Mouse (Mus musculus) brain, embryonic 14.5 days (tissue): ENCODE measurements around the gene Inafm1. TPM values are rescaled to one million over a fixed set of nuclear protein-coding genes. Genes with fewer than 3 reads are reported as not detected.
A peak's percentile ranks its signal among the peaks of the same experiment; 100 is the strongest.

Source experiments
- DNase-seq: peaks from one replicate; pipeline ENCODE4 v3.0.0-alpha.2; 2011; ENCODE audit warnings: low read depth
- CTCF ChIP-seq: fragments of 200-500 bp; IDR thresholded peaks from 2 replicates; pipeline ENCODE4 v1.5.1; 2012; ENCODE audit warnings: inconsistent platforms, mild to moderate bottlenecking, moderate library complexity, borderline replicate concordance; ENCODE audit not compliant: insufficient read depth, insufficient read length; ENCODE audit errors: extremely low read depth
- POLR2A ChIP-seq: fragments of 200-500 bp; IDR thresholded peaks from 2 replicates; pipeline ENCODE4 v1.6.1; 2012; ENCODE audit warnings: mild to moderate bottlenecking, inconsistent platforms, borderline replicate concordance; ENCODE audit not compliant: poor library complexity, insufficient read depth, insufficient read length, severe bottlenecking; ENCODE audit errors: extremely low read depth
- polyA plus RNA-seq: library from polyadenylated mRNA; depleted of rRNA; stranded (reverse); fragments of >200 nt; gene quantifications from 2 replicates; pipeline ENCODE4 v1.2.3, GENCODE M21; 2012

Gene Inafm1
- polyA plus RNA-seq, 1 experiment = 50.1 TPM

DNA sequence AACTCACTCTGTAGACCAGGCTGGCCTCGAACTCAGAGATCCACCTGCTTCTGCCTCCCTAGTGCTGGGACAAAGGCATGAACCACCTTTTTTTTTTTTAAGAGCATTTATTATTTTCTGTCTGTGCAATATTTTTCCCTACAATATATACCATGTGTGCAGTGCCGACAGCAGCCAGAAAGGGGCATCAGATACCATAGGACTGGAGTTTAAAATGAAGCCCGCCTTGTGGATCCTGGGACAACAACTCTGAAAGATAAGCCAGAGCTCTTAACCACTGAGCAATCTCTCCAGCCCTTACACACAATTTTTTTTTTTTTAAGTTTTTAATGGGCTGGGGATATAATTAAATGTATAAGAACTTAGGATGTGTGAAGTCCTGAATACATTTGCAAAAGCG, 20.9 kb upstream of the Inafm1 start:
- TF ChIP-seq POLR2A (no peak), CTCF (peak; percentile 46; the same call in 1 of the 2 replicates)
- DNase-seq = peak; percentile 72

DNA sequence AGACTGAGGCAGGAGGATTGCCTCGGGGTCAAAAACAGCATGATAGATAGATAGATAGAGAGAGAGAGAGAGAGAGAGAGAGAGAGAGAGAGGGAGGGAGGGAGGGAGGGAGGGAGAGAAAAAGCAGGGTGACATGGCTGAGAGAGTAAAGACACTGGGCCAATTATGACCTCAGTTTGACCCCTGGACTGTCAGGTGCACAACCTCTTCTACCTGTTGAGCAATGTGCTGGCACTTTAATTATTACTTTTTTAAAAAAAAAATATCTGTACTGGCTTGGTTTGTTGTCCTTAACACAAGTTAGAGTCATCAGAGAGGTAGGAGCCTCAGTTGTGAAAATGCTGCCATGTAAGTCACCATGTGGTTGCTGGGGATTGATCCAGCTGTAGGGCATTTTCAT, 14.4 kb upstream of the Inafm1 start:
- no peak for DNase-seq
- no peak for TF ChIP-seq POLR2A

DNA sequence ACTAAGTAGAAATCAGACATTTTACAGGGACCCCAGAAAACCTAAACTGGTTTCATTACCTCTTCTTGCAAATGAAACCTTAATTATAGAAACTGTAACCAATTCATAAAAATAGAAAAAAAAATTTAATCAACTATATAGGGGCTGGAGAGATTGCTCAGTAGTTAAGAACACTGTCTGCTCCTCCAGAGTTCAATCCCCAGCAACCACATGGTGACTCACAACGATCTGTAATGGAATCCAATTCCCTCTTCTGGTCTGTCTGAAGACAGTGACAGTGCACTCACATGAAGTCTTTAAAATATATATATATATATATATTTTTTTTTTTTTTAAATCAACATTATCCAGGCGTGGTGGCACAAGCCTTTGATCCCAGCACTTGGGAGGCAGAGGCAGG, 13.6 kb upstream of the Inafm1 start:
- TF ChIP-seq CTCF = no peak
- no peak for TF ChIP-seq POLR2A
- DNase-seq = no peak

DNA sequence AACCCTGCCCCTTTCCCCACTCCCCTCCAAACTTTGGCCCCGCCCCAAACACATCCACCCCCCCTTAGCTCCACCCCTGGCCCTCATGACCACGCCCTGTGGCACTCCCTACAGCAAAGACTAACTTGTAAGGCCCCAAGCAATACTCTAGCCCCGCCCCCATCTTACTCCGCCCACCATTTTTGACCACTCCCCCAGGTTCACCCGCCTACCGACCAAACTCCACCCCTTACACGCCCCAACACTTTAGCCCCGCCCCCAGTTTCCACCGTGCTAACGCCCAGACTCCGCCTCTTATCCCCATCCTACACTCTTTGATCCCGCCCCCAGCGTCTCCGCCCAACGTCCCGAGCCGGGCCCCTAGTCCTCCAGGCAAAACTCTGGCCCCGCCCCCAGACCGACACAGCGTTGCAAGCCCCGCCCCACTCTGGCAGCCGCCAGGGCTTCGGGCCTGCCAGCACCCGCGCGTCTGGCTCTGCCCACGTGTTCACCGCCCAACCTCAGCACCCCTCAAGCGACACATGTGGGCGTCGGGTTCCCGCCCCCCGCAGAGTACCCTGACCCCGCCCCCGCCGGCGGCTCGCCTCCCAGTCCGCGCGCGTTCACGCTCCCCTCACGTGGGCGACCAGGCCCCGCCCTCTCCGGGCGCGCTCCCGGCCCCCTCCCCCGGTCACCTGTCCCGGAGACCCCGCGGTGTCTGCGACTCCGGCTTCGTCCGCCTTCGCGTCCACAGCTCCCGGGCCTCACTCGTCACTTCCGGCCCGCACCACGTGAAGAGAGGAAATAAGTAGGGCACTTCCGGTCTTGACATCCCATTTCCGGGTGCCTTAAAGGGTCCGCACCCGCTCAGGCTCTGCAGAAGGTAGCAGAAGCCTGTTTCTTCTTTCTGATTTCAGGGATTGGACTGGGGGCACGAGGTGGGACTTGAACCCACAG, 12.9 kb upstream of the Inafm1 start, which contains the start of gene Ccdc9:
Ccdc9 (minus strand) TSS at position 770 of the 936 bp plus-strand sequence.
- DNase-seq = peak; percentile 99

DNA sequence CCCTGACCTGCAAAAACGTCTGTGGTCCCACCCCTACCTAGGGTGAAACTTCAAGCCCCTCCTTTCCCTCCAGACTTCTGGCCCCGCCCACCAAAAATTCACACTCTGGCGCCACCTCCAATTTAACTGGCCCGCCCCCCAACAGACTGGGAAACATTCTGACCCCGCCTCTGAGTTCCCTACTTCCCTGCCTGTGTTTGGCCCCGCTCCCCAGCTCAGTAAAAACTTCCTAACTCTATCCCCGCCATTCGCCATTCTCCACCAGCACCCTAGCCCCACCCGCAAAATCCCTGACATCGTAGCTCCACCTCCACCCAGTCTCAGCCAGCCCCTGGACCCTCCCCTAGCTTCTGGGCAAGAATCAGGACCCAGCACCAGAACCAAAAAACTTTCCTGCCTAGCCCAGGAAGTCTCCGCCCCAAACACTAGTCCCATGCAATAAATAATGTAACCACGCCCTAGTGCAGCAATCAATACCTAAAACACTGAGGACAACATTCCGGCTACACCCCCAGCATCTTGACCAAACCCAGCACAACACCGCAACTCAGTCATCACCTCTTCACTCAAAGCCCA, 12.1 kb upstream of the Inafm1 start:
- peak; percentile 41 for DNase-seq

More for the DNA sequence above, 12.9 kb upstream of the Inafm1 start, which contains the start of gene Ccdc9:
- TF ChIP-seq POLR2A = no peak
- no peak for TF ChIP-seq CTCF

DNA sequence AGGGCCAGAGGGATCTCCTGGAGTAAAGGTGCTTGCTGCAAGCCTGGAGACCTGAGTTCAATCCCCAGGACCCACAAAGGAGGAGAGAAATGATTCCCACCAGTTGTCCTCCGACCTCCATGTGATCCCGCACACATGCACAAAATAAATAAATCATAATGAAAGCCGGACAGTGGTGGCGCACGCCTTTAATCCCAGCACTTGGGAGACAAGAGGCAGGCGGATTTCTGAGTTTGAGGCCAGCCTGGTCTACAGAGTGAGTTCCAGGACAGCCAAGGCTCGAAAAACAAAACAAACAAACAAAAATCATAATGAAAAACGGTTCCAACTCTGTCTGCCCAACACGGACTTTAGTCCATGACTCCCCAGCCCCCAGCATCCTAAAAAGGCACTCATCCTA, 11.5 kb upstream of the Inafm1 start:
- TF ChIP-seq POLR2A (no peak), CTCF (no peak)
- no peak for DNase-seq

More for the DNA sequence above, 12.1 kb upstream of the Inafm1 start:
- TF ChIP-seq POLR2A = no peak
- no peak for TF ChIP-seq CTCF

DNA sequence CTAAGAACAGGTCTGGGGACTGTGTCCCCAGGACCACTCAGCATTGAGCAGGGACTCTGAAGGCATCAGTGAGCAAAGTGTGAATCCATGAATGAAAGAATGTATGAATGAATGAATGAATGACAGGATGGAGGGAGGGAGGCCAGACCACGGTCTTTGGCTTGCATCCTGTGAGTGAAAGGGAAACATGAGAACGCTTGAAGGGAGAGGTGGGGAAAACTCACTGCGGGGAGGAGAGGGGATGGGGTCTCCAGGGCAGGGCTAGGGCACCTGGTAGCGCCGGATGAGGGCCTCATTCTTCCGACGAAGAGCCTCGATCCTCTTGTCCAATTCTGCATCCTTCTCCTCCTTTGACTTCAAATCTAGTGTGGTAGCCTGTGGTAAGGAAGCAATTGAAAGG, 10.6 kb upstream of the Inafm1 start:
- TF ChIP-seq POLR2A = no peak
- no peak for TF ChIP-seq CTCF
- no peak for DNase-seq

DNA sequence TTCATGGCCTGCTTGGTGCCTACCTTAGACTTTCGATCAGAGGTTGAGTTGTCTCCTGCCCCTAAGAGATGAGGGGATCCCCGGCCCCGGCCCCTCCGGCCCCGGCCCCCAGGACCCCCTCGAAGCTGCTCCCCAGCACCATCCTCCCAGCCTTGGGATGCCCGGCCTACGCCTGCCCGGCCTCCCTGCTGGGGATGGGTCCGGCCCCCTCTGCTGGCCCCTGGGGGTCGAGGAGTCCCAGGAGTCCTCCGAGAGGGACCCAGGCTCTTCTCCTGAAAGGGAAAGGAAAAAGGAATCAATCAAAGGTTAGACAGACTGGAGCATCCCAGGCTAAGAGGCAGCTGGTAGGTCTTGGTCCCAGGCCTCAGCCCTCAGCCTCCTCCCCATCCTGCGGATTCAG, 8.9 kb upstream of the Inafm1 start:
- DNase-seq = no peak
- no peak for TF ChIP-seq CTCF
- no peak for TF ChIP-seq POLR2A

DNA sequence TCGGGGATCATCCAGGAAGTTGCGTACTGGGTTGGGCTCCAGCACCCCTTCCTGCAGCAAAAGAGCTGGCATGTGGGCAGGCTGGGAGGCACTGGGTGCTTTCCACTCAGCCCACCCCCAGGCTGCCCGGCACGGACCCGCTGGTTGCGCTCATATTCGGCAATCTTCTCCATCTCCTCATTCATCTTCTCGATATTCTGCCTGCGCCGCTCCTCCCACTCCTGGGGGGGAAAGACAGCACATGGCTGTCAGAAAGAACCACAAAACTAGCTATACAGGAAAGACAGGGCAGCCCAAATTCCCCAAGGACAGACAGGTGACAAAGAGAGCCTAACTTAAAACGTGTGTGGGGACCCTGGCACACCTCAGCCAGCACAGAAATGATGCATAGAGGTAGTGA, 7.3 kb upstream of the Inafm1 start:
- no peak for DNase-seq
- TF ChIP-seq CTCF = no peak
- TF ChIP-seq POLR2A = no peak

DNA sequence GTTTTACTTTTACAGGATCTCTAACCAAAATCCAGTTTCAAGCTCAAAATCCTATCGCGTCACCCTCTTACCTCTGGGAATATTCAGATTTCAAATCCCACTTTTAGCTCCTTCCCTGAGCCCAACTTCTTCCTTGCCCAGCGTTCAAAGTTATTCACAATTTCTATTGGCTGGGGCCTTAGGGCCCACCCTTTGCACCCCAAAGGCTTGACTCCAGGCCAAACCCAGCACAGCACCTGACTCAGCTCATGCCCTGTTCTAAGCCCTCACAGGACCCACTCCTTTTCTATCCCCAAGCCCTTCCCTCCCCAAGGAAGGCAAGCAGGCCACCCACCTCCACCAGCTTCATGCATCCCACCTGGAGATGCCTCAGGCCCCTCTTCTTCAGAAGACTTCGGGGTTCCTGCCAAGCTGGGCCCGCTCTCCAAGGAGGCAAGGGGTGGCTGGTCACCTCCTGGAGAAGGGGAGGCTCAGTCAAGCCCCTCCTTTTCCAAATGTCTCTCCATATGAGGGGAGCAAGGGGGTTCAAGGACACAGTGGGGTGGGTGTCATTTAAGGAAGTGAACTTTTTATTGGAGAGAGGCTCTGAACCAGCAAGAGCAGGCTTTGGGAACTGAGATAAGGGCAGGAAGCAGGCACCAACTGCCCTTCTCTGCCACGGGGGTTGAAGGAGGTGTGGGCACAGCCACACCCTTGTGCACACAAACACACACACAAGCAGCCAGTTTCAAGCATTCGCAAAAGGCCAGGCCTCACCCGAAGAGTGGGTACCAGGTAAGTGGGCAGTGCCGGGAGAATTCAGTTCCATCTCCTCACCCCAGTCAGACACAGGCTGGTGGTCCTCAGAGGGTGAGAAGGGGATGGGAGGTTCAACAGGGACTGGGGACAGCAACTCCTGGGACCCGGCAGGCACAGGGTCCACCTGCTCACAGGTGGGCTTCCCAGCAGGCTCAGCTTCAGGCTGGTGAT, 1.8 kb upstream of the Inafm1 start:
- DNase-seq = no peak
- TF ChIP-seq CTCF (no peak), POLR2A (no peak)

DNA sequence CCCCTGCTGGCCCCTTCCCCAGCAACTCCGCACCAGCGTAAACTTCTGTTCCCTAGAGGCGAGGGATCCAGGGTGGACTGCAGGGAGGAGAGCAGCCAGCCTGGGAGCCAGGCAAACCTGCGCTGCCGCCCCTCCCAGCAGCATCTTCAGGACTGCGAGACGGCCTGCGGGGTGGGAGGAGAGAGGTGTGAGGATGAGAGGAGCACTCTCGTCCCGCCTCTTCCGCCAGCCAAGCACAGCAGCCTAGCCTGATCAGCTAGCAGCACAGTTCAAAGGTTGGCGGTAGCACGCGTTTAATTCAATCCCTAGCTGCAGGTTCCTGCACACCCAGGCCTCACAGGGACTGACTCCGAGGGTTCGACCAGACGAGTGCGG, 336 bp upstream of the Inafm1 start:
- TF ChIP-seq CTCF = no peak
- TF ChIP-seq POLR2A = no peak
- peak; percentile 87 for DNase-seq

DNA sequence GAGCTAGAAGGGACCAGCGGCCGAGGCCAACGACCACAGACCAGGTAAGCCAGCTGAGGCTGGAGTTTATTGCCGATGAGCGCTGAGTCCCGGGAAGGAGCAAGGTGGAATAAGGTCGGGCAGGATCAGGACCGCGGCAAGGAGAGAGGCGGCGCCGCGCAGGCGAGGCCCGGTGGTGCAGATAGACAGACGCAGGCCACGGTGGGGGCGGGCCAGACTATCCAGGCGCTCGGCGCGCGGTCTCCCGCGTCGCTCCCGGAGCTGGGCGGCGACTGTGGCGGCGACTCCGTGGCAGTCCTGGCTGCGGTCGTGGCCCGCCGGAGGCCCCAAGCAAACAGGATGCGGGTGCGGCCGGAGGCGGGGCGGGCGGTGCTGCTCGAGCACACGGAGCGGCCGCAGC, 736 bp downstream of the Inafm1 start:
- TF ChIP-seq CTCF (0 out of 2 replicates have a peak, but pooled peaks have one; percentile 14), POLR2A (no peak; the same call in 1 of the 2 replicates)
- peak; percentile 69 for DNase-seq
